Mouse (Mus musculus): ENCODE measurements around the gene Arfgap3. TPM values are rescaled to one million over a fixed set of nuclear protein-coding genes. Genes with fewer than 3 reads are reported as not detected.
"Not testable (repeated sequence)": the region's sequence is repeated elsewhere in the genome, so short reads cannot be mapped to it uniquely, and the experiment has no call there.

Arfgap3 gene
- total RNA-seq, 4 experiments from 2014 or later: 21.8 to 28.5 (median 23.8) TPM

GRCm38 (mm10) chr15:83296050-83296449, 54.0 kb downstream of the Arfgap3 start:
- no peak for DNase-seq (ENCODE audit: low spot score in 2 of 2)

DNA sequence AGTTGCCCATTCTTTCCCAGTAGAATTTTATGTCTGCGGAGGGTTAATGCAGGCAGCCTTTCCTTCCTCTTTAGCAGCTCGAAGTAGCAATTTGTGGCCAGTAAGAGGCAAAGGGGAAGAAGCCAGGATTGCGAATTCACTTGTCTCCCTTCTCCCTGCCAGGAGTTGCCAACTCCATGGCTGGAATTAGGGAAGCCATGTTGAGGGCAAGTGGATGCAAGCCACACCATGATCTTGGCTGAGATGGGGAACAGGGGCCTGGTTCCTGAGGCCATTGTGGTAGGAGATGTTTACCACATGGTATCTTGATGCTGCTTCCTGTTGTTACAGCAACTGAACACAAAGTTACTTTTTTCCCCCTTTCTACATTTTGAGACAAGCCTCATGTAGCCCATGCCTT, 55.1 kb downstream of the Arfgap3 start:
- DNase-seq (ENCODE audit: low spot score in 2 of 2): no peak

- DNase-seq (ENCODE audit: low spot score in 2 of 2): no peak
Observed at GRCm38 (mm10) chr15:83293706-83294645, 56.1 kb downstream of the Arfgap3 start.

DNA sequence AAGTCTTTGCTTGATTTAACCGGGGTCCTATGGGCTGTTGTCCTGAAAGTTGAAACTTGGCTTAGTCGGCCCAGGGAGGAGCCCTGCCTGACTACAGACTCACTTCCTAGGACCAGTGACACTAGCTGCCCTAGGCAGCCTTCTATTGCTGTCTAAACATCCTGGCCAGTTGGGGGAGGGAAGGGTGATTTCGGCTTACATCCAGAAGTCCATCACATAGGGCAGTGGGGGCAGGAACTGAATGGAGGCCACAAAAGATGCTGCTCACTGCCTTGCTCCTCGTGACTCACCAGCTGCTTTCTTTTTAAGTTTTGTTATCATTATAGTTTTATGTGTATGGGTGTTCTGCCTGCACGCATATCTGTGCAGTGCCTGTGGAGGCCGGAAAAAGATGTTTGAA, 56.9 kb downstream of the Arfgap3 start:
- DNase-seq (ENCODE audit: low spot score in 2 of 2): no peak

DNA sequence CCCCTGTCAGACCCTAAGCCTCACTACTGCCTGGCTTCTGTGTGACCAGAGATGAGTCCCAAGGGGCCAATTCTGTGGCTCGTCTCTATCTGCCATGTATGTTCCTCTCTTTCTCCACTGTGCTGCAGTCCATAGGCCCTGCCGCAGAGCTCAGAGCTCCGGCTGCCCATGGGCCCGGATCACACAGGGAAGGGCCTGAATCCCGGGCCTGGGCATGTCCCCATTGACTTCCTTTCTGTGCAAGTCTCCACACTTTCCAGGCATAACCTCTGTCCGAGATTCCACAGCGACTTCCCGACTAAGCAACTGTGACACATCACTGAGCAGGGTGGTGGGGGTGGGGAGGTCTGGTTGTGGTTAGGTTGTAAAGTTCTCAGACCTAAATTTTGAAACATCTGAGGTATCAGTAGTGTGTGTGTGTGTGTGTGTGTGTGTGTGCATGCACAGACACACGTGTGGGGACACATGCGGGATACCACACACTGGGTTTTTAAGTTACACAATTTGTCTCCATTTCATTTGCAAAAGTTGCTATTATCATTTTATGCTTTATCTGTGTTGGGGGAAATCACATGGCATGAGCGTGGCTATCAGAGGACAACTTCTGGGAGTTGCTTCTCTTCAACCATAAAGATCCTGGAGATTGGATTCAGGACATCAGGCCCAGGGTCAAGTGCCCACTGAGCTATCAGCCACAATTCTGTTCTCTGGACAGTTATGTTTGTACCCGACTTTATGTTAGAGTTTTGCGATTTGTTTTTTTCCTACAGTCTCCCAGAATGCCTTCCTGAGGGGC, 57.6 kb downstream of the Arfgap3 start:
- DNase-seq (ENCODE audit: low spot score in 2 of 2): no peak

DNA sequence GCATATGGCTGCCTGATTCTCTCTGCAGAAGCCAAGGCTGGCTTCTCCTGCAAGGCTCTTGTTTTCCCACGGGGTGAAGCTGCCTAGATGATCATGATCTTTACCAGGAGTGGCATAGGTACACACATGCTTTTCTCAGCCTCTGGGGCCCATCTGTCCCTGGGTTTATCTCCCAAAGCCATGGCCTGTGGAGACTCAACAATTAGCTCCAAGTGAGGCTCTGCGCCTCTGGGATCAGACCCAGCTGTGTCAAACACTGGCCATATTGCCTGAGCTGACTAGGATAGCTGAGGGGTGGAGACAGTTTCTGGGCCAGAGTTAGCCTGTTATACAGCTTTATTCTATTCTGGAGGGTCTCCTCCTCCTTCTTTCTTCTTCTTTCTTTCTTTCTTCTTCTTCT, 59.1 kb downstream of the Arfgap3 start:
- DNase-seq (ENCODE audit: low spot score in 2 of 2): no peak

- no peak for DNase-seq (ENCODE audit: low spot score in 2 of 2)
Observed at GRCm38 (mm10) chr15:83284828-83285227, 65.2 kb downstream of the Arfgap3 start.

GRCm38 (mm10) chr15:83282397-83282796, 67.7 kb downstream of the Arfgap3 start:
- no peak for DNase-seq (ENCODE audit: low spot score in 2 of 2)

DNA sequence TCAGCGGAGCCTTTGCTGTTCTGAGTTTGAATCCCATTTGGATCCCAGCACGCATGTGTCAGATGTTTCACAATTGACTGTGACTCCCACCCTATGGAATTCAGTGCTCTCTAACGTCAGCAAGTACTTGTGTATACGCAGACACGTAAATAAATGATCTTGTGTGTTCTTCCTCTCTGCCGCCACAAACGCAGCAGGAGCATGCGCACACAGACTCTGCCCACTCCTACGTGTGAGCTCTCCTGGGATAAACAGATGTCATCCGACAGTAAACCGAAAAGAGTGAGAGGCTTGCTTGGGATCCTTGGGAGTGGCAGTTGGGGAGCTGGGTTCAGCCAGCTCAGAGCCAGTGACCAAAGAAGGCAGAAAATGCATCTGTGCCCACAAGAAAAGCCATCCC, 68.7 kb downstream of the Arfgap3 start:
- no peak for DNase-seq (ENCODE audit: low spot score in 2 of 2)

DNA sequence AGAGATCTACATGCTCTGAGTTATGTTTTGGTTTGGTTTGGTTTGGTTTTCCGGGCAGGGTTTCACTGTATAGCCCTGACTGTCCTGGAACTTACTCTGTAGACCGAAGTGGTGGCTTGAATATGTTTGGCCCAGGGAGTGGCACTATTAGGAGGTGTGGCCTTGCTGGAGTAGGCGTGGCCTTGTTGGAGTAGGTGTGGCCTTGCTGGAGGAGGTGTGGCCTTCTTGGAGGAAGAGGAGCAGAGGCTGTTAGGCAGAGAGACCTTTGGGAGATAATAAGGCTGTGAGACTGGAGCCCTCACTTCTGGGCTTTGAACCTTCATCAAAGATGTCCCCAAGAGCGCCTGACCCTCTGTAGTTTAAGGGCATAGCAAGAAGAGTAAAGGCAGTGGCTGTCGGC, 71.5 kb downstream of the Arfgap3 start:
- no peak for DNase-seq (ENCODE audit: low spot score in 2 of 2)

DNA sequence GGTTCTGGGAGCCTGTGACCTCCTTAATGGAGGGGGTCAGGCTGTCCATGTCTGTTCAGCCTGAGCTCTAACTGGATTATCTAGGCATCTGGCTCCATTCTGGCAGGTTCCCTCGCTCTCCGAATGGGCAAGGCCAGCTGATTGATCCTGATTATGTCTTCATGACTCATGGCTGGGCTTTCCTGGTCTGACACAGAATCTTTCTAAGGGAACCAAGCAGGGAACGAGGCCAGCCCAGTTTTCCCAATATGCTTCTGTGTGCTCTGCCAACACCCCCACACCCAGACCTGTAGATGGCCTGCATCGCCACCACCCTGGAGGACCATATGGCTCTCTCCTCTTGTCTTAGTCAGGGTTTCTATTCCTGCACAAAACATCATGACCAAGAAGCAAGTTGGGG, 72.6 kb downstream of the Arfgap3 start:
- peak in 1 of 2 experiments; percentile 77 for DNase-seq (ENCODE audit: low spot score in 2 of 2)

DNA sequence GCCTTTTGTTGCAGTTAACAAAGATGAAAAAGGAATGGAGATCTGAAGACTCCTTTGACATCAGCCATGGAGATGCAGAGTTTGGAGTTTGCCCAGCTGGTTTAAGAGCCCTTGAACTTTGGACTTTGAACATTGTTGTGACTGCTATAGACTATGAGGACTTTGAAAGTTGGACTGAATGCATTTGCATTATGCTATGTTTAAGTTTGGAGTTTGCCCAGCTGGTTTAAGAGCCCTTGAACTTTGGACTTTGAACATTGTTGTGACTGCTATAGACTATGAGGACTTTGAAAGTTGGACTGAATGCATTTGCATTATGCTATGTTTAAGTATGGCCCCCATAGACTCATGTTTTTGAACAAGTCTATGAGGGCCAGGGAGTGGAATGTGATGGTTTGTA, 75.8 kb downstream of the Arfgap3 start:
- DNase-seq (ENCODE audit: low spot score in 2 of 2): not testable (repeated sequence)

GRCm38 (mm10) chr15:83273017-83273416, 77.0 kb downstream of the Arfgap3 start:
- DNase-seq (ENCODE audit: low spot score in 2 of 2): no peak

- not testable (repeated sequence) for DNase-seq (ENCODE audit: low spot score in 2 of 2)
Observed at GRCm38 (mm10) chr15:83271221-83271620, 78.8 kb downstream of the Arfgap3 start.

- DNase-seq (ENCODE audit: low spot score in 2 of 2): not testable (repeated sequence)
Observed at GRCm38 (mm10) chr15:83269985-83270384, 80.1 kb downstream of the Arfgap3 start.

DNA sequence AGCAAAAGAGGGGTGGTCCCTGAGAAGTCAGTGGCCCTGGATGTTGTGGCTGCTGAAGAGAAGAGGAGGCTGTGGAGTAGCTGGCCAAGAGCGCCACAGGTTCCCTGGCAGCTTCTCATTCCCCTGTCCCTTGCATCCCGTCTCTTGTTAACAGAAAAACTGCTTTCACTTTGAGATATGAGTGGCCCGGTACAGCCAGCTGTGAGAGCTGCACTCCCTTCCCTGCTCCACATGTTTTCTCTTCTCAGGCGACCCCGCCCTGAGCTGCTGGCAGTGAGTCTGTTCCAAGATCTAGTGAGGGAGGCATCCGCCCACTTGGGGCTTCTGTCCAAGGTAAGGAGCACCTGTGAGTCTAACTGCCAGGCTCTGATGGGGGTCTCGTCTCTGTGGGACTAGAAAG, 81.6 kb downstream of the Arfgap3 start:
- not testable (repeated sequence) for DNase-seq (ENCODE audit: low spot score in 2 of 2)

GRCm38 (mm10) chr15:83265269-83265668, 84.8 kb downstream of the Arfgap3 start:
- DNase-seq (ENCODE audit: low spot score in 2 of 2): no peak

DNA sequence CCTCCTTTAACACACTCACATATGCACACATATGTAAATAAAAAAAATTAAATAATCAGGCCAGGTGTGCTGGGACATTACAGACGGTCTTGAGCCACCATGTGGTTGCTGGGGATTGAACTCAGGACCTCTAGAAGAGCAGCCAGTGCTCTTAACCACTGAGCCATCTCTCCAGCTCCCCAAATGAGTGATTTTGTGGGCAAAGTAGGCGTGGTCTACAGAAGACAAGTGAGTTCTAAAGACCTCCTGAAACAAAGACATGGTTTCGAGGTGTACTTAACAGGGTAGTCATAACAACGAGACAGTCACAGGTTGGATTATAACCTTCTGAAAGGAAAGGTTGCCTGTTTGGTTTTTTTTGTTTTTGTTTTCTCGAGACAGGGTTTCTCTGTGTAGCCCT, 86.6 kb downstream of the Arfgap3 start:
- DNase-seq (ENCODE audit: low spot score in 2 of 2): no peak

DNA sequence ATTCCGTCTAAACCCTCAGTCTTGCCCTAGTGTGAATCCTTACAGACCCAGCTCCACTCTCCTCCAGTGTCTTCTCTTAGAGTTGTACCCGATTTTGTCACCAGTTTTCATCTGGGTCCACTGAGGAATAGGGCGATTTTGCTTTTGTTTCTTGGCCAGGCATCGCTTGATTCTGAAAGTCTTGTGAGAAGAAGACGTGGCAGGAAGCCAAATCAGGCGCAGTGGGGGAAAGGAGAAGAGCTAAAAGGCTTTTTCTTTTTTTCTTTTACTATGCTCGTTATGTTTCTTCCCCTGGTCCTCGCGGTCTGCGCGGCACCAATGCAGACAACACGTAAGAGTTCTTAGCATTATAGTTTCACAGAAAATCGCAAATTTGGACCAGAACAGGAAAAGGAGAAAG, 92.1 kb downstream of the Arfgap3 start:
- DNase-seq (ENCODE audit: low spot score in 2 of 2): no peak

DNA sequence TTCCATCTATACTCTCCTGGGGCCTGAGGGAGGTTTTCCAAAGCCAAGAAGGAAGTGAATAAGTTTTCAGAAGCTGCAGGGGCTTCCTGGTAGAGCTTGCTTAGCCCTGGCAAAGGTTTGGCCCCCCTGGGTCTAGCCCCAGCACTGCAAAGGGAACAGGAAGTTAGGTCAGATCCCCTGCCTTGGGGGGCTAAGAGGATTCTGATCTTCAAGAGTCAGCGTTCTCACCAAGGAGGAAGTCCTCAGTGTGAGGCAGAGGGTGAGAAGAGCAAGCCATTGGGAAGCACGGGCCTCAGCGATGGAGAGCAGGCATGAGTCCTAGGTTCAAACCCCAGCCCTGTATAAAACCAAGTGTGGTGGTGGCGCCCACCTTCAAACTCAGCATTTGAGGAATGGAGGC, 93.6 kb downstream of the Arfgap3 start:
- DNase-seq (ENCODE audit: low spot score in 2 of 2): no peak

- no peak for DNase-seq (ENCODE audit: low spot score in 2 of 2)
Observed at GRCm38 (mm10) chr15:83255944-83256343, 94.1 kb downstream of the Arfgap3 start.

- no peak for DNase-seq (ENCODE audit: low spot score in 2 of 2)
Observed at GRCm38 (mm10) chr15:83255191-83255782, 94.8 kb downstream of the Arfgap3 start.
